Mouse (Mus musculus) brain, embryonic 14.5 days (tissue): ENCODE results near the gene Mrtfb. TPM values are rescaled to one million over a fixed set of nuclear protein-coding genes. Genes with fewer than 3 reads are reported as not detected.
"Not testable (repeated sequence)": the region's sequence is repeated elsewhere in the genome, so short reads cannot be mapped to it uniquely, and the experiment has no call there.

Experiments used
- DNase-seq: peaks from one replicate; pipeline ENCODE4 v3.0.0-alpha.2; 2011; ENCODE audit warnings: low read depth
- CTCF ChIP-seq: fragments of 200-500 bp; IDR thresholded peaks from 2 replicates; pipeline ENCODE4 v1.5.1; 2012; ENCODE audit warnings: inconsistent platforms, mild to moderate bottlenecking, moderate library complexity, borderline replicate concordance; ENCODE audit not compliant: insufficient read depth, insufficient read length; ENCODE audit errors: extremely low read depth
- POLR2A ChIP-seq: fragments of 200-500 bp; IDR thresholded peaks from 2 replicates; pipeline ENCODE4 v1.6.1; 2012; ENCODE audit warnings: mild to moderate bottlenecking, inconsistent platforms, borderline replicate concordance; ENCODE audit not compliant: poor library complexity, insufficient read depth, insufficient read length, severe bottlenecking; ENCODE audit errors: extremely low read depth
- polyA plus RNA-seq: library from polyadenylated mRNA; depleted of rRNA; stranded (reverse); fragments of >200 nt; gene quantifications from 2 replicates; pipeline ENCODE4 v1.2.3, GENCODE M21; 2012

Mrtfb gene
- polyA plus RNA-seq, 1 experiment, result 12.1 TPM

DNA sequence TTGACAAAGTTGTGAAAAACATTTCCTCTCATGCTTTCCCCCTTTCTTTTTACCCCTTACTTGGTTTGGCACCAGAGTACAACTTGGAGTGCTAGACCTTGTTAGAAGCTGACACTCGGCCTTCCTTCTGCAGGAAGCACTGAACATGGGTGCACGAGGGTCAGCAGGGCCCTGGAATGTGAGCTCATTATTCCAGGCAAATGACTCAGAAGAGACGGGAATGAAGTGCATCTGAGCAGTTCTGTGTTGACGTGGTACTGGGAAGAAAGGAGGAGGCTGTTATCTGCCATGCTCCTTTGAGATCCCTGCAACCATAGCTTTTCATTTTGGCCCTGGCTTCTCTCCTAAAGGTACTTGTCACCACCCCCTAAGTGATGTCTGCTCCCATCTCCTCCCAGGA is 10.6 kb upstream of the Mrtfb start:
- no peak for DNase-seq
- TF ChIP-seq CTCF, result no peak
- TF ChIP-seq POLR2A, result no peak

DNA sequence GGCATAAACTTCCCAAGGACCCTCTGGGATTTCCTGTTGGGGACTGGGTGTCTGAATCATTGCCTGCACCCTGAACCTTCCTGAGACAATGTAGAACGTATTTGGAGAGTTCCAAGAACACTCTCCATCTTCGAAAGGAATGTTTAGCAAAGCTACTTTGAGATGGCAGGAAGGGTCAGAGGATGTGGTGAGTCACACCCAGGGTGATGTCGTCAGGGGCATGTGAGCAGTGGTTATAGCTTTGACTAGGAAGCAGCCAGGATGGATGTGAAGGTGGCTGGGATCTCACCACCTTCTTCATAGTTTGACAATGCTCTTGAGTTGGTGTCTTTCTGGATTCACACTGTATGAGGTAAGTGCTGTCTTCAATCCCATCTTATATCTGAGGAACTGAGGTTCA is 9.4 kb upstream of the Mrtfb start:
- no peak for TF ChIP-seq CTCF
- no peak for TF ChIP-seq POLR2A
- no peak for DNase-seq

DNA sequence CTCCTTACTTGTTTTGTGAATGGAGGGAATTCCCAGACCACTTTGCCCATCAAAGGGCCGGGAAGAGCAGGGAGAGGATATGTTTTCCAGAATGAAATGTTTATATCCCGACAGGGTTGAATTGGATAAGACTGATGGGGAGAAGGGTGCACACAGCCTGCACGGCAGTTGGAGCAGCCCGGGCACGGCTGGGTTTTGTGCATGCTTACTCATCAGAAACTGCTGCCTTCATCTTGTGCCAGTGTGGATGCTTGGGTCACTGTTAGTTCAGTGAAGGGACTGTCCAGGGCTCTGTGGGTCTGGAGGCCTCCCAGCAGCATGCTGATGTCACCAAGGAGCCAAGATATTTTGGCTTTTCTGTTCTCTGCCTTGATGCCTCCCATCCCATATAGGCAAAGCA is 6.2 kb upstream of the Mrtfb start:
- no peak for TF ChIP-seq CTCF
- no peak for TF ChIP-seq POLR2A
- DNase-seq, result no peak

DNA sequence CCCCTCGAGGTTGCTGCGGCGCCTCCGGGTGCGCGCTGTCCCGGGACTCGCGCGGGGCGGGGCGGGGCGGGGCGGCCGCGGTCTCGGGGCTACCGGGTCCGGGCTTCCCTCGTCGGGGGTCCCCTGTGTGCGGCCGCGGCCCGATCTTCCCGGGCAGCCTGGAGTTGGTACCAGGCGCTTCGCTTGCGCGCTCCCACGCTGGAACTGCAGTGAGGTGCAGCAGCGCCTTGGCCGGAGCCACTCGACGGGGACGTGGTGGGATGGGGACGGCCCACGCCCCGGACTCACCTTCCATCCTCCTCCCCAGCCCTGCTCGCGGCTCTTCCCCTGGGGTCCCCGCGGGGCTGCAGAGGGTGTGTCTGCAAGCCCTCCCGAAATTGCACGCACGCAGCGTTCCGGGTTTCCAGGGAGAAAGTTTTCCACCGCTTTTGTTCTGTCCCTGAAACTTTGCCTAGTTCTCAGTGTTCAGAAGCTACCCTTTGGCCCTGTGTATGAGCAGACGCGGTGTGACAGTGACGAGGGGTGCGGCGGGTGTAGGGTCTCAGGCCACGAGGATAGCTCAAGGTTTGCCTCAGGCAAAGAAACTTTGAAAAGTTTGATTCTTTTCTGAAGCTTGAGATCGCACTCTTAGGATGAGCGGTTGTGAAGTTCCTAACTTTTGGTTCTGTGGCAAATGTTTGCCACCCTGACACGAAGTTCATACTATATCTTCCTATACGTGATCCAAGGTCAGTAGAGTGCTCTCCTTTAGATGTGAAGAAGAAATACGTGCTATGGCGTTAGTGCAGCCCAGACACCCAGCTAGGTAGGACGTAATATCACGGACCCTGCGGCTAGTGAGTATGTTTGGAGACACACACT is 616 bp downstream of the Mrtfb start:
- DNase-seq, result peak; percentile 32
- no peak for TF ChIP-seq CTCF
- TF ChIP-seq POLR2A, result no peak

DNA sequence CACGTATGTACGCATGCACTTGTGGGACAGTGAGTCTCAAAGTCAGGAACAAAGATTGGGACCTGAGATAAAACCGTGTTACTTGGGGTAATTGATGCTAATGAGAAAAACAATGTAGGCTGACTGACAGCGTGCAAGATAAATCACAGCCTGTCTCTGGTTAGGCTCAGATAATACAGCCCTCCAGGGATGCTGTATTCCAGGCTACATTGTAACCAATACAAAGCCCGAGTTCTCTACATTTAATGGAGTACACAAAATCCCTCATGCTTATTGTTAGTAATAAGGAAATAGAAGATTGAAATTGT is 1.2 kb downstream of the Mrtfb start:
- no peak for DNase-seq

DNA sequence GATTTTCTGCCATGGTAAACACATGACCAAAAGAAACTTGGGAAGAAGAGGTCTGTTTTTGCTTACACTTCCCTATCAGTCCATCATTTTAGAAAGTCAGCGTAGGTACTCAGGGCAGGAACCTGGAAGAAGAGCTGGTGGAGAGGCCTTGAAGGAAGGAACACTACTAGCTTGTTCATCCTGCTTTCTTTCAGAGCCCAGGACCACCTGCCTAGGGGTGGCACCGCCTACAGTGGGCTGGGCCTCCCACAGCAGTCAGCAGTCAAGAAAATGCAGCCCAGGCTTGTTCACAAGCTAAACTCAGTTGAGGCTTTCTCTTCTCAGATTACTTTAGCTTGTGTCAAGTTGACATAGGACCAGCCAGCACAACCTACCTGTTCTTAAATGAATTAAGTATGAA is 2.7 kb downstream of the Mrtfb start:
- no peak for DNase-seq
- TF ChIP-seq CTCF (no peak), POLR2A (no peak)

More for the DNA sequence above, 1.2 kb downstream of the Mrtfb start:
- TF ChIP-seq POLR2A (no peak), CTCF (no peak)

DNA sequence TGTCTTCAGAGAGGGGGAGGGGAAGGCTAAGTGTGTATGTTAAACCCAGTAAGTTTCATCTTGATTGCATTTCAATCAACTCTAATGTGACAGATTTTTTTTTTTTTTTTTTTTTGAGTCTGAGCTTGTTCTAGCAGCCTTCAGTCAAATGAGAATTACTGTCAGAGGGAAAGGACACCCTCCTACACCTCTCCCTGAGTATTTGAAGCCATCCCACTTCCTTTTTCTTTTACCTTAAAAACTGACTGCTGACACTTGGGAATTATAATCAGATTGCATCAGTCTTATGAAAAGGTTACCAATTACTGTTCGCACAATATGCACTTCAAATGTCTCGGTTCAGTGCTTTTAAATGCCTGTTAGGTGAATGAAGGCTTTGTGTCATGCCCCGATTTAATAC is 10.0 kb downstream of the Mrtfb start:
- TF ChIP-seq POLR2A, result no peak
- no peak for TF ChIP-seq CTCF
- DNase-seq, result peak; percentile 58

DNA sequence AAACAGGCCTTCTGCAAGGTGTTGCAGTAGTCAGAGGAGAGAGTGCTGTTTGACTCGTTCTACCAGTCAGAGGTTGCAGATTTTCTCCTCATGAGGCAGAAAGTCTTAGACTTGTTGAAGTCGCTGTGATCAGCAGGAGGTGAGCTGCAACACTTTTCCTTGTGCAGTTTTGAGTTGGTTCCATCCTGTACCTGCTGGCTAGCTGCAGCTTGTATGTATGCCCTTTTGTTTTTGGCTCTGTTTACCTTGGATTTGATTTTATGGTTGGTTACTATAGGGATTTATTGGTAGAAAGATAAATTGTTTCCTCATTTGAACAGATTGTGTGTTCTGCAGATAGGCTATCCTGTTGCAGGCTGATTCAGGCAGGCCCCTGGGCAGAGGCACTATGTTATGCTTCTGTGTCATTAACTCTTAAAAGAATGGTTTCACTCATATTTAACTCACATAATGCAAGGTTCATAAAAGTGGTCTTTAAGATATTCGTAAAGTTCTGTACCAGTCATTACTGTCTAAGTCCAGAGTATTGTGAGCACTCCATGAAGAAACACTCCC is 11.1 kb downstream of the Mrtfb start:
- TF ChIP-seq CTCF (no peak), POLR2A (no peak)
- no peak for DNase-seq

DNA sequence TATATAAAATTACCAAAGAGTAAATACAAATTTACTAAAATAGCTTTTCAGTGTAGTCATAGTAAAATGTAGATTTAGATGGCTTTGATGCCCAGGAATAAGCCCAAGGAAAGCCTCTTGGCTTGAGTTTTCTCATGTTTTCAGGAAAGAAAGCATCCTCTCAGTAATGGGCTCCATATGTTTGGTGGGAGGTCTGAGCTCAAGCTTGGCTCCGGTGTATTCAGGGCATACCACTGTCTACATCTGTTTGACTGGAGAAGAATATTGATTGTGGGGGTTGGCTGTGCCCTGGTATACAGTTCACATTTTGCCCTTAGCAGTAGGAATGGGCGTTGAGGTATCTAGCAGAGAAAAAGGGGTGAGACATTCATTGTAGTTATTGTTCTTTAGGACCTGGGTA is 13.1 kb downstream of the Mrtfb start:
- no peak for TF ChIP-seq POLR2A
- no peak for TF ChIP-seq CTCF

DNA sequence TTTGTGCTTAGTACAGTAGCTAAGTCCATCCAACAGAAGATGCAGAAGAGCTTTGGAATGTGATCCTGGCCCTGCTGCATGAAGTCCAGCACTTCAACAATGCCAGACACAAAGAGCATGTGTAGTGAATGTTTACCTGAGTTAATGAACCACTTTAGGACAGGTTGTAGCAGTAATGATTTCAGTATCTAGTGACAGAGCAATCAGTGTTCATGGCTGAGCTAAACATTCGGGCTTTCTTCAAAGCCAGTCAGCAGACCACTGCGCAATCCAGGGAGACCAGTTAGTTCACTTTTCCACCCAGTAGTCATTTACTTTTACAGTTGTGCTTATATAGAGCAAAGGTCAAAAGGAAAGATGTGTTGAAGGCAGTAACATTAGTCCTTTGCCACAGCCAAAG is 20.0 kb downstream of the Mrtfb start:
- no peak for DNase-seq

More for the DNA sequence above, 13.1 kb downstream of the Mrtfb start:
- no peak for DNase-seq

DNA sequence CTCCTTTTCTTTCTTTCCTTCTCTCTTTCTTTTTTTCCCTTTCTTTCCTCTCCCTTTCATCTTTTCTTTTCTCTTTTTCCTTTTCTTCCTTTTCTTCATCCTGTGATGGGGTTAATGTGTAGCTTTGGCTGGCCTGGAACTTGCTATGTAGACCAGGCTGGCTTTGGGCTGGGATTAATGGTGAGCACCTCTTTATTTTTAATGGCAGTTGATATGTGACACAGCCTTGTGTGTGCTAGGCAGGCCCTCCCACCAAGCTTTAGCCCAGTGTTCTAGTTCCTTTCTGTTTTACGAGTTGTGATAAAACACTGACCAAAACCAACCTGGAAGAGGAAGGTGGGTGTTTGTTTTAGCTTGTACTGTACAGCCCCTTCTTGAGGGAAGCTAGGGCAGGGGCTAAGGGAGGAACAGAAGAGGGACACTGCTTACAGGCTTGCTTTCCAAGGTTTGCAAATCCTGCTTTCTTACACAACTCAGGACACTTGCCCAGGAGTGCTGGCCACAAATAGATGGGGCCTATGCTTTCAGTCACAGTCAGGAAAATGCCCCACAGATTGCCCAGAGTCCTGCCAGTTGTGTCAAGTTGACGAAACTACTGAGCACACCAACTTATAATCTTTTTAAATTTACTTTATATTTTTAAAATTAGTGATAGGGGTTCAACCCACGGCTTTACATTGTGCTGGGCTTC is 20.6 kb downstream of the Mrtfb start:
- TF ChIP-seq CTCF, result no peak
- no peak for DNase-seq

More for the DNA sequence above, 20.0 kb downstream of the Mrtfb start:
- TF ChIP-seq CTCF (no peak), POLR2A (no peak)

DNA sequence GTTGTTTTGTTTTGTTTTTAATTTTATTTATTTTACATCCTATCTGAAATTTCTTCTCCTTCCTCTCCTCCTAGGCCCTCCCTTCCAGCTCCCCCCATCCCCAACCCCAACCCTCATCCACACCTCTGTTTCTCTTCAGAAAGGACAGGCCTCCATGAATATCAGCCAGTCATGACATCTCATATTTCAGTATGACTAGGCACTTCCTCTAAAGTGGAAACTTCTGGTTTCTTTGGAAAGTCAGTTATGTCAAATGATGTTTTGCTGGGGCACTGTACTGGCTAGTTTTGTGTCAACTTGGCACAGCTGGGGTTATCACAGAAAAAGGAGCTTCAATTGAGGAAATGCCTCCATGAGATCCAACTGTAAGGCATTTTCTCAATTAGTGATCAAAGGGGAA is 30.1 kb downstream of the Mrtfb start:
- DNase-seq, result not testable (repeated sequence)

DNA sequence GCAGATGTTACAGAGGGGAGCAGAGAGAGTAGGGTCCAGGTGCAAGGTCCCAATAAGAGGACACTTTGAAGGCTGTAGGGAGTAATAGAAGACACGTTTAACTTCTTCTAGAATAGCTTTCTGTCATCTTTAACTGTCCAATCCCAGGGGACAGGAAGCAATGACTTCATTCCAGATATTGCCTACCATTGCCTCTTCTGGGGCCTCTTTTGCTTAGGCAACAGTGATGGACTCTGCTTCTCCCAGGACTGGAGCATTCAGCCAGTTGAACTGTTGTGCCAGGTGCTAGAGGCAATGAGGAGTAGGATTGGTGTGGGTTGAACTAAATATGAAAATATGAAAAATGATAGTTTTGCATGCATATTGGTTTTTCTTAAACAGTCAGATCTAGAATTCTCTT is 41.6 kb downstream of the Mrtfb start:
- no peak for DNase-seq
- no peak for TF ChIP-seq CTCF
- no peak for TF ChIP-seq POLR2A
